Mouse (Mus musculus) embryonic fibroblast, embryonic 13.5 days (primary cell): ENCODE results near the gene Hspa1a.

Source experiments
- CTCF ChIP-seq: IDR thresholded peaks from 2 replicates; pipeline ENCODE4 v1.5.1; 2011; ENCODE audit warnings: mild to moderate bottlenecking, control low read depth, low read length, moderate library complexity, borderline replicate concordance; ENCODE audit not compliant: insufficient read depth
- POLR2A ChIP-seq: IDR thresholded peaks from 2 replicates; pipeline ENCODE4 v1.6.1; 2011; ENCODE audit warnings: low read depth, mild to moderate bottlenecking, control low read depth, low read length, moderate library complexity

GRCm38 (mm10) chr17:34996411-34997141 is 24.6 kb upstream of the Hspa1a start:
- TF ChIP-seq POLR2A (0 out of 2 replicates have a peak, but pooled peaks have one; percentile 6), CTCF (no peak)
